Mouse (Mus musculus): ENCODE measurements at regions not wholly inside any gene's neighbourhood (a gene's known extent, or its start where the extent isn't known, plus 50 kb on each side); places are given as distances from the start of the nearest gene placed in this dataset.

- Histone ChIP-seq H3K27ac (ENCODE audit: control insufficient read depth, insufficient read depth, low read depth, low read length, poor library complexity) (no peak overlapping the region), H3K4me1 (ENCODE audit: control insufficient read depth, insufficient read depth, low read length) (no peaks in the 10 kb centered on the region), H3K4me3 (replicated peaks; ENCODE audit: control insufficient read depth, low read depth, low read length) (no peak overlapping the region)
- TF ChIP-seq POLR2A (IDR thresholded peaks at IDR 0.05; ENCODE audit: borderline replicate concordance, control insufficient read depth, low read depth, low read length) (no peak), CTCF (IDR thresholded peaks at IDR 0.05; ENCODE audit: control insufficient read depth, insufficient read depth, low read length) (no peak)
- 79% methylated on average over 3 of the region's 3 CpGs for WGBS
These were observed 294.4 kb downstream of the Matn1 start for GRCm38 (mm10) chr4:131238591-131238990.

- no peak overlapping the region for H3K4me3 ChIP-seq (replicated peaks; ENCODE audit: control insufficient read depth, low read depth, low read length)
- no peak overlapping the region for H3K27ac ChIP-seq (ENCODE audit: control insufficient read depth, insufficient read depth, low read depth, low read length, poor library complexity)
- 77% methylated on average over 5 of the region's 5 CpGs for WGBS
- no peaks in the 10 kb centered on the region for H3K4me1 ChIP-seq (ENCODE audit: control insufficient read depth, insufficient read depth, low read length)
- TF ChIP-seq POLR2A (IDR thresholded peaks at IDR 0.05; ENCODE audit: borderline replicate concordance, control insufficient read depth, low read depth, low read length) (no peak), CTCF (IDR thresholded peaks at IDR 0.05; ENCODE audit: control insufficient read depth, insufficient read depth, low read length) (no peak)
These were observed 294.9 kb downstream of the Matn1 start for GRCm38 (mm10) chr4:131239132-131239531.

- H3K4me1 ChIP-seq (ENCODE audit: control insufficient read depth, insufficient read depth, low read length) = no peaks in the 10 kb centered on the region
- 79% methylated on average over 4 of the region's 4 CpGs for WGBS
These were observed 296.3 kb downstream of the Matn1 start for GRCm38 (mm10) chr4:131240457-131240856.

GRCm38 (mm10) chr4:131242250-131242649, 298.1 kb downstream of the Matn1 start:
- no peaks in the 10 kb centered on the region for H3K4me1 ChIP-seq (ENCODE audit: control insufficient read depth, insufficient read depth, low read length)
- H3K4me3 ChIP-seq (replicated peaks; ENCODE audit: control insufficient read depth, low read depth, low read length) = no peak overlapping the region
- H3K27ac ChIP-seq (ENCODE audit: control insufficient read depth, insufficient read depth, low read depth, low read length, poor library complexity) = no peak overlapping the region
- WGBS = 65% methylated on average over 4 of the region's 4 CpGs
- TF ChIP-seq POLR2A (IDR thresholded peaks at IDR 0.05; ENCODE audit: borderline replicate concordance, control insufficient read depth, low read depth, low read length) (no peak), CTCF (IDR thresholded peaks at IDR 0.05; ENCODE audit: control insufficient read depth, insufficient read depth, low read length) (no peak)

More at GRCm38 (mm10) chr4:131240457-131240856, 296.3 kb downstream of the Matn1 start:
- H3K4me3 ChIP-seq (replicated peaks; ENCODE audit: control insufficient read depth, low read depth, low read length) = no peak overlapping the region
- TF ChIP-seq CTCF (IDR thresholded peaks at IDR 0.05; ENCODE audit: control insufficient read depth, insufficient read depth, low read length) (no peak), POLR2A (IDR thresholded peaks at IDR 0.05; ENCODE audit: borderline replicate concordance, control insufficient read depth, low read depth, low read length) (no peak)
- no peak overlapping the region for H3K27ac ChIP-seq (ENCODE audit: control insufficient read depth, insufficient read depth, low read depth, low read length, poor library complexity)

- WGBS = 56% methylated on average over 9 of the region's 9 CpGs
- no peak overlapping the region for H3K4me3 ChIP-seq (replicated peaks; ENCODE audit: control insufficient read depth, low read depth, low read length)
- no peak overlapping the region for H3K27ac ChIP-seq (ENCODE audit: control insufficient read depth, insufficient read depth, low read depth, low read length, poor library complexity)
- TF ChIP-seq POLR2A (IDR thresholded peaks at IDR 0.05; ENCODE audit: borderline replicate concordance, control insufficient read depth, low read depth, low read length) = no peak
- TF ChIP-seq CTCF (IDR thresholded peaks at IDR 0.05; ENCODE audit: control insufficient read depth, insufficient read depth, low read length) = no peak
- H3K4me1 ChIP-seq (ENCODE audit: control insufficient read depth, insufficient read depth, low read length) = no peaks in the 10 kb centered on the region
These were observed 299.7 kb downstream of the Matn1 start for GRCm38 (mm10) chr4:131243744-131244387.

- Histone ChIP-seq H3K4me1 (ENCODE audit: control insufficient read depth, insufficient read depth, low read length) (no peaks in the 10 kb centered on the region), H3K4me3 (replicated peaks; ENCODE audit: control insufficient read depth, low read depth, low read length) (no peak overlapping the region), H3K27ac (ENCODE audit: control insufficient read depth, insufficient read depth, low read depth, low read length, poor library complexity) (no peak overlapping the region)
- WGBS = 24% methylated on average over 30 of the region's 30 CpGs
- TF ChIP-seq CTCF (IDR thresholded peaks at IDR 0.05; ENCODE audit: control insufficient read depth, insufficient read depth, low read length) = peak; percentile 28; the same call in 1 of the 2 replicates
- no peak for TF ChIP-seq POLR2A (IDR thresholded peaks at IDR 0.05; ENCODE audit: borderline replicate concordance, control insufficient read depth, low read depth, low read length)
These were observed 308.6 kb downstream of the Matn1 start for GRCm38 (mm10) chr4:131252602-131253442.

GRCm38 (mm10) chr4:131253443-131253817, 309.2 kb downstream of the Matn1 start:
- no peaks in the 10 kb centered on the region for H3K4me1 ChIP-seq (ENCODE audit: control insufficient read depth, insufficient read depth, low read length)
- WGBS = 8% methylated on average over 8 of the region's 8 CpGs
- TF ChIP-seq POLR2A (IDR thresholded peaks at IDR 0.05; ENCODE audit: borderline replicate concordance, control insufficient read depth, low read depth, low read length) (no peak), CTCF (IDR thresholded peaks at IDR 0.05; ENCODE audit: control insufficient read depth, insufficient read depth, low read length) (no peak)
- no peak overlapping the region for H3K4me3 ChIP-seq (replicated peaks; ENCODE audit: control insufficient read depth, low read depth, low read length)
- no peak overlapping the region for H3K27ac ChIP-seq (ENCODE audit: control insufficient read depth, insufficient read depth, low read depth, low read length, poor library complexity)

- Histone ChIP-seq H3K4me1 (ENCODE audit: control insufficient read depth, insufficient read depth, low read length) (no peaks in the 10 kb centered on the region), H3K27ac (ENCODE audit: control insufficient read depth, insufficient read depth, low read depth, low read length, poor library complexity) (no peak overlapping the region), H3K4me3 (replicated peaks; ENCODE audit: control insufficient read depth, low read depth, low read length) (no peak overlapping the region)
- 83% methylated on average over 7 of the region's 7 CpGs for WGBS
- TF ChIP-seq POLR2A (IDR thresholded peaks at IDR 0.05; ENCODE audit: borderline replicate concordance, control insufficient read depth, low read depth, low read length) (no peak), CTCF (IDR thresholded peaks at IDR 0.05; ENCODE audit: control insufficient read depth, insufficient read depth, low read length) (no peak)
These were observed 310.1 kb downstream of the Matn1 start for GRCm38 (mm10) chr4:131254243-131254642.

Measured in bone marrow, adult 2 months (tissue).